Mouse (Mus musculus) forebrain, embryonic 16.5 days (tissue): ENCODE measurements at regions not wholly inside any gene's neighbourhood (a gene's known extent, or its start where the extent isn't known, plus 50 kb on each side); places are given as distances from the start of the nearest gene placed in this dataset.
A peak's percentile ranks its signal among the peaks of the same experiment; 100 is the strongest.

Experiments used
- ATAC-seq: fragments of 200-750 bp; cut with Nextera tagmentation; 2 replicates; pipeline ENCODE4 v1.8.0; 2017; ENCODE audit warnings: mild to moderate bottlenecking, moderate library complexity
- H3K27ac ChIP-seq: fragments of 300-500 bp; sonication (generic); 2 replicates; pipeline ENCODE4 v1.5.1; 2014; ENCODE audit warnings: low read length, control low read depth
- H3K27me3 ChIP-seq: fragments of 300-500 bp; sonication (generic); replicated peaks from 2 replicates; pipeline ENCODE4 v1.6.1; 2014; ENCODE audit warnings: low read length; ENCODE audit not compliant: control insufficient read depth, insufficient read depth
- H3K36me3 ChIP-seq: fragments of 300-500 bp; sonication (generic); 2 replicates; pipeline ENCODE4 v1.6.1; 2014; ENCODE audit not compliant: control insufficient read depth, insufficient read depth
- H3K4me1 ChIP-seq: fragments of 300-500 bp; sonication (generic); replicated peaks from 2 replicates; pipeline ENCODE4 v1.6.1; 2014; ENCODE audit warnings: low read length; ENCODE audit not compliant: control insufficient read depth, insufficient read depth
- H3K4me2 ChIP-seq: fragments of 300-500 bp; sonication (generic); 2 replicates; pipeline ENCODE4 v1.6.1; 2014; ENCODE audit warnings: mild to moderate bottlenecking, low read length, control low read depth
- H3K4me3 ChIP-seq: fragments of 300-500 bp; sonication (generic); replicated peaks from 2 replicates; pipeline ENCODE4 v1.5.1; 2014; ENCODE audit warnings: mild to moderate bottlenecking, low read length, control low read depth
- H3K9ac ChIP-seq: fragments of 300-500 bp; sonication (generic); replicated peaks from 2 replicates; pipeline ENCODE4 v1.6.1; 2014; ENCODE audit warnings: low read depth, low read length, control low read depth
- H3K9me3 ChIP-seq: fragments of 300-500 bp; sonication (generic); 2 replicates; pipeline ENCODE4 v1.6.1; 2016; ENCODE audit warnings: low read length; ENCODE audit not compliant: control insufficient read depth
- WGBS: fragments of 180-500 bp; shearing (Covaris S2); extraction: QIAGEN DNeasy Blood & Tissue Kit; methylation state at CpG from one replicate; pipeline ENCODE4 v1.1.7; 2014; 5-methylcytosine and 5-hydroxymethylcytosine counted together

DNA sequence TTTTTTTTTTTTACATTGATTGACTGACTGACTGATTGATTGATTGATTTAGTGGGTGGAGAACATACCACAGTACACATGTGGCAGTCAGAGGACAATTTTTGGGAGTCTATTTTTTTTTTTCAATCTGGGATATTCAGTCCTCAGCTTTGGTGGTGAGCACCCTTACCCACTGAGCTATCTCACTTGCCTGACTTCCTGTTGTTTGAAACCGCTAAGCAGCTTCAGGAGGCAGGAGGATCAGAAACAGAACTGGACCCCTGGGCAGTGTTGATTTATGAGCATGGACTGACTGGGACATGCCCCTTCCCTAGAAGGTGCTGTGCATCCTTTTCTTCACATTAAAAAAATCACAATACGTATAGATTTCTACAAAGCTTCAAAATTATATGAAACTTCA, 78.3 kb upstream of the Hdac4 start:
- no peaks in the 10 kb centered on the region; the same call in 1 of the 2 replicates for H3K27me3 ChIP-seq
- no peak overlapping the region for H3K4me3 ChIP-seq
- H3K27ac ChIP-seq, result no peak overlapping the region
- H3K9me3 ChIP-seq, result no peaks in the 10 kb centered on the region; the same call in 1 of the 2 replicates
- WGBS, result 93% methylated on average over 2 of the region's 2 CpGs
- no peak overlapping the region for H3K4me2 ChIP-seq
- no peak overlapping the region for H3K9ac ChIP-seq
- H3K36me3 ChIP-seq, result no peaks in the 10 kb centered on the region
- ATAC-seq, result no peak
- H3K4me1 ChIP-seq, result 0 out of 2 replicates have a peak, but pooled peaks cover 6% of the 10 kb centered on the region

- no peak for ATAC-seq
- no peak overlapping the region for H3K9ac ChIP-seq
- no peak overlapping the region for H3K27ac ChIP-seq
These were observed 76.3 kb upstream of the Hdac4 start for GRCm38 (mm10) chr1:92271676-92272291.

DNA sequence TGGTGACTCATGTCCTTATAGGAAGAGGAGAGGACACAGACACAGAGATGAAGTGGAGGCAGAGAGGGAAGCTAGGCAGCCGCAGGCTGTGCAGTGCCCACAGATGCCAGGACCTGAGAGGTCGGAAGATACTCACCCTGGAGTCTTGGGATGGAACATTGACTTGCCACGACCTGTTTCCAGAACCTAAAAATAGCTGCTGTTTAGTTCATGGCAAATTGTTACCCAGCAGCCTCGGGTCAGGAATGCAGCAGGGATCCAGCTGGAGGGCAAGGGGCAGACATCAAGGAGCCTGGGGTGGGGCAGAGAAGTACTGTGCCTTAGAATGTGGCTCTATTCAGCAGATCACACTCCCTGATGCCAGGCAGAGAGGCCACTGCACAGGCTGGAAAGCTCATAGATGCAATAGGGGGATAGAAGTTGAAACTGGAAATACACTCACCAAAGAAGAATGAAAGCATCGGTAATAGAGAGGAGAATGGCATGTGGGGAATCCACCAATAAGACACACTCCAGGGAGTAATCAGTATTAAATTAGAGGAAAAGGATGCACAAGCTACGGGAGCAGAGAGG, 75.1 kb upstream of the Hdac4 start:
- Histone ChIP-seq H3K27me3 (no peaks in the 10 kb centered on the region; the same call in 1 of the 2 replicates), H3K36me3 (no peaks in the 10 kb centered on the region), H3K9ac (no peak overlapping the region), H3K9me3 (no peaks in the 10 kb centered on the region; the same call in 1 of the 2 replicates), H3K4me3 (no peak overlapping the region), H3K27ac (no peak overlapping the region), H3K4me2 (no peak overlapping the region), H3K4me1 (0 out of 2 replicates have a peak, but pooled peaks cover 6% of the 10 kb centered on the region)
- ATAC-seq, result no peak
- WGBS, result 78% methylated on average over 6 of the region's 6 CpGs

More at GRCm38 (mm10) chr1:92271676-92272291, 76.3 kb upstream of the Hdac4 start:
- Histone ChIP-seq H3K9me3 (no peaks in the 10 kb centered on the region; the same call in 1 of the 2 replicates), H3K36me3 (no peaks in the 10 kb centered on the region), H3K4me3 (no peak overlapping the region), H3K27me3 (no peaks in the 10 kb centered on the region; the same call in 1 of the 2 replicates), H3K4me1 (0 out of 2 replicates have a peak, but pooled peaks cover 6% of the 10 kb centered on the region), H3K4me2 (no peak overlapping the region)
- WGBS, result 36% methylated on average over 9 of the region's 9 CpGs

GRCm38 (mm10) chr1:92269464-92269863, 74.0 kb upstream of the Hdac4 start:
- Histone ChIP-seq H3K4me3 (no peak overlapping the region), H3K9me3 (no peaks in the 10 kb centered on the region), H3K27me3 (no peaks in the 10 kb centered on the region; the same call in 1 of the 2 replicates), H3K27ac (no peak overlapping the region), H3K4me1 (0 out of 2 replicates have a peak, but pooled peaks cover 6% of the 10 kb centered on the region), H3K36me3 (no peaks in the 10 kb centered on the region), H3K4me2 (no peak overlapping the region), H3K9ac (no peak overlapping the region)
- WGBS, result 23% methylated on average over 10 of the region's 10 CpGs
- no peak for ATAC-seq

DNA sequence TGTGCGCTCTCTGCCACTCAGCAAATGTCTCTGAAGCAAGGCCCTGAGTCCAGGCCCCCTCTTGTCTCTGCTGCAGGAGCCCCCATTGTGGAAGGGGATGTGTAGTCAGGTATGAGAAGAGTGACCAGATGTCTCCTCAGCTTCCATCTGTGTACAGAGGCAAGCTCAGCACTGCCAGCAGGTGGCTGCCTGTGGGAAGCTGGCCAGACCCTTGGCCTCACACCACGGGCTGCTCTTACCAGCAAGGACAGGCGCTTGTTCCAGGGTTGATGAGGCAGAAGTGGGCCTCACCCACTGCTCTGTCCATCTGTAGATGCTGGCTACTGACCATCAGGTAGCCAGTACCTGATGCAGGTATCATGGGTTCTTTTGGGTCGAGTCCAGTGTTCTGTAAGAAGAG, 69.4 kb upstream of the Hdac4 start:
- no peak overlapping the region for H3K9ac ChIP-seq
- H3K36me3 ChIP-seq, result no peaks in the 10 kb centered on the region
- WGBS, result 79% methylated on average over 4 of the region's 4 CpGs
- H3K4me2 ChIP-seq, result no peak overlapping the region
- no peaks in the 10 kb centered on the region for H3K9me3 ChIP-seq
- no peaks in the 10 kb centered on the region for H3K27me3 ChIP-seq
- peaks cover 9% of the 10 kb centered on the region for H3K4me1 ChIP-seq
- no peak for ATAC-seq
- H3K27ac ChIP-seq, result no peak overlapping the region
- no peak overlapping the region for H3K4me3 ChIP-seq

GRCm38 (mm10) chr1:92259715-92260392, 64.4 kb upstream of the Hdac4 start:
- no peak overlapping the region for H3K9ac ChIP-seq
- peak; percentile 32; the same call in 1 of the 2 replicates for ATAC-seq
- H3K27ac ChIP-seq, result peak overlapping the region; percentile 19; the same call in 1 of the 2 replicates
- 66% methylated on average over 23 of the region's 23 CpGs for WGBS
- peaks cover 7% of the 10 kb centered on the region for H3K4me1 ChIP-seq
- no peaks in the 10 kb centered on the region for H3K27me3 ChIP-seq
- no peaks in the 10 kb centered on the region for H3K9me3 ChIP-seq
- H3K36me3 ChIP-seq, result no peaks in the 10 kb centered on the region
- H3K4me3 ChIP-seq, result no peak overlapping the region
- H3K4me2 ChIP-seq, result no peak overlapping the region

DNA sequence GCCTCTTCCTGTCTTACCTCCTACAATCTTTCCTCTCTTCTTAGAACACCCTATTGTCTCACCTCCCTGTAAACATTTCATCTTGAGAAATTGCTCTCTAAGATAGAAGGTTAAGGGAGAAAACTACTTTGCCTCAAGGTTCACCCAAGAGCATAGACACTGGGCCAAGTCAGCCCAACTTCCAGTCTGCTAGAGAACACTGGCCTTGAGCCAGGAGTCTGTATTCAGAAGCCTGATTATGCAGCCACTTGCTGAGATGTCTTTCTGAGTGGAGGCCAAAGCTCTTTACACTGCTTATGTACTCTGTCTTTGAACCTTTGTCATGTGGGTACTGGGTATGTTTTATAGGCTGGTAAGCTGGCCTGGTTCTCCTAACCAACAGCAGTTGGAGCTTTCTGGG, 62.5 kb upstream of the Hdac4 start:
- no peaks in the 10 kb centered on the region for H3K27me3 ChIP-seq
- peak; percentile 45; the same call in 1 of the 2 replicates for ATAC-seq
- H3K4me2 ChIP-seq, result no peak overlapping the region
- H3K36me3 ChIP-seq, result no peaks in the 10 kb centered on the region
- no peak overlapping the region for H3K27ac ChIP-seq
- no peak overlapping the region for H3K9ac ChIP-seq
- H3K9me3 ChIP-seq, result no peaks in the 10 kb centered on the region
- peaks cover 8% of the 10 kb centered on the region for H3K4me1 ChIP-seq
- no peak overlapping the region for H3K4me3 ChIP-seq

GRCm38 (mm10) chr1:92253086-92253485, 57.6 kb upstream of the Hdac4 start:
- no peak overlapping the region for H3K4me2 ChIP-seq
- H3K4me1 ChIP-seq, result peaks cover 5% of the 10 kb centered on the region; the same call in 1 of the 2 replicates
- H3K36me3 ChIP-seq, result no peaks in the 10 kb centered on the region
- ATAC-seq, result no peak
- H3K27me3 ChIP-seq, result no peaks in the 10 kb centered on the region
- no peak overlapping the region for H3K27ac ChIP-seq
- 55% methylated on average over 8 of the region's 8 CpGs for WGBS
- no peak overlapping the region for H3K9ac ChIP-seq
- H3K9me3 ChIP-seq, result no peaks in the 10 kb centered on the region
- no peak overlapping the region for H3K4me3 ChIP-seq
